Mouse (Mus musculus) liver, embryonic 15.5 days (tissue): ENCODE measurements at regions not wholly inside any gene's neighbourhood (a gene's known extent, or its start where the extent isn't known, plus 50 kb on each side); places are given as distances from the start of the nearest gene placed in this dataset.

Experiments
- ATAC-seq: fragments of 200-750 bp; cut with Nextera tagmentation; 2 replicates; pipeline ENCODE4 v1.8.0; 2017; ENCODE audit warnings: moderate number of reproducible peaks, mild to moderate bottlenecking, moderate library complexity; ENCODE audit not compliant: insufficient read depth
- H3K27ac ChIP-seq: fragments of 300-500 bp; sonication (generic); replicated peaks from 2 replicates; pipeline ENCODE4 v1.5.1; 2015; ENCODE audit warnings: mild to moderate bottlenecking, inconsistent platforms
- H3K27me3 ChIP-seq: fragments of 300-500 bp; sonication (generic); 2 replicates; pipeline ENCODE4 v1.6.1; 2015; ENCODE audit warnings: mild to moderate bottlenecking, inconsistent platforms
- H3K36me3 ChIP-seq: fragments of 300-500 bp; sonication (generic); replicated peaks from 2 replicates; pipeline ENCODE4 v1.6.1; 2015; ENCODE audit warnings: moderate library complexity, mild to moderate bottlenecking, inconsistent platforms
- H3K4me1 ChIP-seq: fragments of 300-500 bp; sonication (generic); replicated peaks from 2 replicates; pipeline ENCODE4 v1.6.1; 2015; ENCODE audit warnings: inconsistent platforms
- H3K4me2 ChIP-seq: fragments of 300-500 bp; sonication (generic); 2 replicates; pipeline ENCODE4 v1.6.1; 2015; ENCODE audit warnings: moderate library complexity, mild to moderate bottlenecking, inconsistent platforms
- H3K4me3 ChIP-seq: fragments of 300-500 bp; sonication (generic); replicated peaks from 2 replicates; pipeline ENCODE4 v1.5.1; 2015; ENCODE audit warnings: mild to moderate bottlenecking, inconsistent platforms
- H3K9ac ChIP-seq: fragments of 300-500 bp; sonication (generic); 2 replicates; pipeline ENCODE4 v1.6.1; 2015; ENCODE audit warnings: moderate library complexity, mild to moderate bottlenecking, inconsistent platforms
- H3K9me3 ChIP-seq: fragments of 300-500 bp; sonication (generic); replicated peaks from 2 replicates; pipeline ENCODE4 v1.6.1; 2016; ENCODE audit warnings: inconsistent platforms
- whole genome bisulfite sequencing: fragments of 180-500 bp; shearing (Covaris S2); methylation state at CpG from one replicate; pipeline ENCODE4 v1.1.7; 2015; ENCODE audit warnings: mixed read lengths; ENCODE audit not compliant: insufficient replicate concordance; 5-methylcytosine and 5-hydroxymethylcytosine counted together

DNA sequence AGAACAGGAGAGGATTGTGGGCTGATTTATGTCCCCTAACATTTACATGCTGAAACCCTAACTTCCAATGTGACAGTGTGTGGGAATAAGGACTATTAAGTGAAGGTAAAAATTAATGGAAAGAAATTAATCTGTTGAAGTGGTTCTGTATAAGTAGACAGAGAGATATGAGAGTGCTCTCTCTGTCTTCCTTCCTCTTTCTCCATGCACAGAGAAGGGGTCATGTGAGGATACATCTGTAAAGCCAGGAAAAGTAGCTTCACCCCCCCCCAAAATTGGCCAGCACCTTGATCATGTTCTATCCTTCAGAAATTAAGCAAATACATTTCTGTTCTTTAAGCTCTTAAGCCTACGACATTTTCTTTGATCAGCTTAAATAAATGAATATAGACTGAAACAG lies 268.6 kb upstream of the Ccdc54 start:
- Histone ChIP-seq H3K4me1 (no peaks in the 10 kb centered on the region), H3K9me3 (no peaks in the 10 kb centered on the region), H3K4me2 (no peak overlapping the region), H3K27me3 (no peaks in the 10 kb centered on the region), H3K36me3 (no peaks in the 10 kb centered on the region), H3K27ac (no peak overlapping the region), H3K9ac (no peak overlapping the region), H3K4me3 (no peak overlapping the region)
- no peak for ATAC-seq
- WGBS: 59% methylated on average over 1 of the region's 1 CpGs

DNA sequence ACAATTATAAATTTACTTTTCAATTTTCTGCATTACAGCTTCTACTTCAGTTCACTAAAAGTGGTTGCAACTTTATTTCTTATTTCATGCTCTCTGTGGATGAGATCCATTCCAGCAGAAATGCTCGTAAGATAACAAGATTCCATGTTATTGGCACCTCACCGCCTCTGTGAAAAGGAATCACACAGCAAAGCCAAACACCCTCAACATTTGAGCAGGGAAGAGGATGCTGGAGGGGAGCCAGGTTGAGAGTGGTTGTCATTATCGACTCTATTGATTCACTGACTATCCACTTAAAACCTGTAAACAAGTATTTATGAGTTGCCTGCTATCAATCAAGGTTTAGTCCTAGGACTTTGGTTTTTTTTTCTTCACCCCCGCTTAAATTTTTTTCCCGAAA lies 261.1 kb upstream of the Ccdc54 start:
- WGBS: 66% methylated on average over 5 of the region's 5 CpGs
- Histone ChIP-seq H3K4me2 (no peak overlapping the region), H3K9me3 (no peaks in the 10 kb centered on the region), H3K36me3 (no peaks in the 10 kb centered on the region), H3K27me3 (no peaks in the 10 kb centered on the region), H3K27ac (no peak overlapping the region), H3K9ac (no peak overlapping the region), H3K4me1 (no peaks in the 10 kb centered on the region), H3K4me3 (no peak overlapping the region)
- no peak for ATAC-seq

DNA sequence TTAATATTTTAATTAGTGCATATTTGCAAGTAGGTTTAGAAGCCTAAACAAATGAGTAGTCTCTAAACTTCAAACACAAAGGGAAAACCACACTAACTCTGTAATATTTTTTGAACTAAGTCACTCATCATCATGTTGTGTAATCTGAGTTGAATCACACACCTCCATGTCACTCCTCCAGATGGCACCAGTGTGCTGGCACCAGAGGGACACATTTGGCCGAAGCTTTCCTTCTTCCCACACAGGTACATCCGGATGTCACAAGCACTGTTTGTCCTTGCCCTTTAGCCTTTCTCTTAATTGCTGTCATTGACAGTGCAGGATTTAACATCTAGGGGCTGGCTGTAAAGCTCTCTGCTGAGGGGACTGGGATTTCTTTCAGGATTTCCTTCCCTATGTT lies 256.7 kb upstream of the Ccdc54 start:
- H3K4me1 ChIP-seq: no peaks in the 10 kb centered on the region
- WGBS: 36% methylated on average over 2 of the region's 2 CpGs
- no peak for ATAC-seq
- no peak overlapping the region for H3K27ac ChIP-seq
- no peak overlapping the region for H3K4me2 ChIP-seq
- no peak overlapping the region for H3K4me3 ChIP-seq
- no peak overlapping the region for H3K9ac ChIP-seq
- H3K36me3 ChIP-seq: no peaks in the 10 kb centered on the region
- no peaks in the 10 kb centered on the region for H3K27me3 ChIP-seq
- no peaks in the 10 kb centered on the region for H3K9me3 ChIP-seq

DNA sequence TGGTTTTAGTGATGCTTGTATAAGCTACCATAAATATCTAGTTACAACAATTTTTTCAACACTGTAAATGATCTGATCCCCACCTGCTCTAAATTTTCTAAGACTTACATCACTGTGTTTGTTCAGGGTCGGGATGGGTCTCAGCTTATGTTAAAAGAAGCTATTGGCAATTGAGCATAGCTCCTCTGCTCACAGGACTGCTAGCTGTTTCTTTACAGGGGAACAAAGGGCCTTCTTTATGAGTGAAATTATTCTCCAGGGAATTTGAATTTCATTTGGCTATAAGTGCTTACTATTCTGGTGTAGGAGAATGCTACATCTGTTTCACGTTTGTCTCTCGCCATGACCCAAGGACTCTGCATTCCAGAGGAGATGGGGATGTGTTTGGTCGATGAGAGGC lies 255.6 kb upstream of the Ccdc54 start:
- H3K36me3 ChIP-seq: no peaks in the 10 kb centered on the region
- H3K4me1 ChIP-seq: no peaks in the 10 kb centered on the region
- WGBS: 54% methylated on average over 4 of the region's 4 CpGs
- H3K9ac ChIP-seq: no peak overlapping the region
- no peaks in the 10 kb centered on the region for H3K9me3 ChIP-seq
- no peaks in the 10 kb centered on the region for H3K27me3 ChIP-seq
- H3K27ac ChIP-seq: no peak overlapping the region
- no peak overlapping the region for H3K4me3 ChIP-seq
- no peak for ATAC-seq
- H3K4me2 ChIP-seq: no peak overlapping the region

DNA sequence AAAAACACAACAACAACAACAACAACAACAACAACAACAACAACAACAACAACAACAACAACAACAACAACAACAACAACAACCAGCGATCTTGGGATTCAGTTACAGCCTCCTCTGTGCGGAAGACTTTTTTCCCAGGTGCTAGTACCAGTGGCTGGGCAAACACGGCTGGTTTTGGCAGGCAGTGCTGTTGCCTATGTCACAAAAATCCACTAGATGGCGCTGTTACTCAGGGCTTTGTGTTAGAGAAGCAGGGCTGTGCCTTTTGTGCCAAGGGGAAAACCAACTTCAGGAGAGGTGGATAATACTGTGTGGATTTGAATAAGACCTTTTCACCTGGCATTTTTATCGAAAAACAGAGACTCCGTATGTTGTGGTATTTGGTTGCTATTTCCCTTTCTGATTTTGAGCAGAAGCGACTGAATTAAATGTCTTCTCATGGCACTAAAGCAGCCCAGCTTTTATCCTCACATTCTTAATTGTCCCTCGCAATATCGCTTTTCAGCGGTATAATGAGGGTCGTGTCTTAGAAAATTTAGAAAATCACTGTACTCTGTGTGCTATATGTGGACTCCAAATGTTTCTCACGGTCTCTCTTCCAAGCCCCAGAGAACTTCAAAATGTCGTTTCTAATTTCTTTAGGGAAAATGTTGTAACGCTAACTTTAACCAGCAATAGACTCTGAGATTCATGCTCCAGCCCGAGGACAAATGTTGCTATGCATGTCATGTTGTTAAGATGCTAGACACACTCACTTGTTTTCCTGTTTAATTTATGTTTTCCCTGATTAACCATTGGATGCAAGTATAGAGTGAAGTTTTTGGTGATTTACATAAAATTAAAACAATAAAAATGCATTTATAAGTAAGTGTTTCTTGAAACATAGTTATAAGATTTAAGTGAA lies 251.0 kb upstream of the Ccdc54 start:
- no peak overlapping the region for H3K4me2 ChIP-seq
- H3K36me3 ChIP-seq: no peaks in the 10 kb centered on the region
- H3K27me3 ChIP-seq: no peaks in the 10 kb centered on the region
- no peaks in the 10 kb centered on the region for H3K4me1 ChIP-seq
- ATAC-seq: no peak
- H3K4me3 ChIP-seq: no peak overlapping the region
- no peak overlapping the region for H3K9ac ChIP-seq
- H3K27ac ChIP-seq: no peak overlapping the region
- 43% methylated on average over 15 of the region's 15 CpGs for WGBS
- no peaks in the 10 kb centered on the region for H3K9me3 ChIP-seq

DNA sequence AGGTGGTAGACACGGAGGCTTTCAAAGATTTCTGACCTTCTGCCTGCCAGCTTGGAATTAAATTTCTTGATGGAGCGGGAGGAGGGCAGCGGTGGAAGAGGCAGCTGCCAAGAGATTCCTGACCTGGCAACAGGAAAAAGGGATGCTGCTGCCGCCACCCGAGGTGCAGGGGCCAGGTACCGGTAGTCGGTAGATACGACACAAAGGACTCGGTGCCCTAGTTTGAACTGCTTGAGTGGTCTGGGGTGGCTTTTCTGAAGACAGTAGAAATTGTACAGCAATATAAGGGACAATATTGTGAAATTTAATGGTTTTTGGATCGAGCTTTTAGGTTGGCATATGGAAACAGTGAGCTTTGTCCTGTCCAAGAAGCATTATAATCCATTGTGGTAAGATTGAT lies 250.3 kb upstream of the Ccdc54 start:
- WGBS: 68% methylated on average over 10 of the region's 10 CpGs
- Histone ChIP-seq H3K36me3 (no peaks in the 10 kb centered on the region), H3K9ac (no peak overlapping the region), H3K4me1 (no peaks in the 10 kb centered on the region), H3K4me2 (no peak overlapping the region), H3K4me3 (no peak overlapping the region), H3K27ac (no peak overlapping the region), H3K27me3 (no peaks in the 10 kb centered on the region), H3K9me3 (no peaks in the 10 kb centered on the region)
- ATAC-seq: no peak

DNA sequence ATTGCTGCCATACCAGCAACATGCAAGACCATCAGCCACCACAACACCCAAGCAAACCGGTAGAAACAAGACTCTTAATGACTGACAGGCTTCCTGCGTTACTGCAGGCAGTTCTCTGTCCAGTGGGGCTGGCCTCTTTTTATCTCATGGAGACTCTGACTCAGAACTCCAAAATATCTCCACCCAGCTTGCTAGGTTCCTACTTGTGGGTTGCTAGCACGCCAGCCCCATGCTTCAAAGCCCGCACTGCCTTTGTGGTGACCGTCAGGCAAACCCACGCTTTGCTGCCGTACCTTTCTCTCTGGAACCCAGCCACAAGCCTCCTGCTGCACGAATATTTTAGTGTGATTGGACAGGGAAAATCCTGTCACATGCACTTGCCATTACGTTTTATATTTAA lies 248.7 kb upstream of the Ccdc54 start:
- 38% methylated on average over 9 of the region's 9 CpGs for WGBS
- no peaks in the 10 kb centered on the region for H3K36me3 ChIP-seq
- H3K4me2 ChIP-seq: no peak overlapping the region

DNA sequence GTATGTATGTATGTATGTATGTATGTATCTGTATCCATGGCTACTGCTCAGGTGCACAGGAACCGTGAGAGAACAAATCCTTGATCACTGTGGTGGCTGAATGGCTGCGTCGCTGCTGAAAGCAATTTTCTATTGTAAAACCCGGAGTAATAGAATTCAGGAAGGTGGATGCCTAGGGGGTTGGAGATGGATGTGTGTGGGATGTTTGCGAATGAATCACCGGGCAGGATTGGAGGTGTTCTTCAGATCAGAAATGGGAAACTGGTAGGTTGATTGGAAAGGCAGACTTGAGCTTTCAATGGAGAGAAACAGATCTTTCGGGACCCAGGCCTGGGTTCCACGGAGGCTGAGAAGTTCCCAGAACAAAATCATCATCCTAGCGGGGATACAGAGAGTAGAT lies 246.5 kb upstream of the Ccdc54 start:
- Histone ChIP-seq H3K36me3 (no peaks in the 10 kb centered on the region), H3K27ac (no peak overlapping the region), H3K9me3 (no peaks in the 10 kb centered on the region), H3K9ac (no peak overlapping the region), H3K4me3 (no peak overlapping the region), H3K27me3 (no peaks in the 10 kb centered on the region), H3K4me1 (no peaks in the 10 kb centered on the region), H3K4me2 (no peak overlapping the region)
- ATAC-seq: no peak
- WGBS: 73% methylated on average over 9 of the region's 9 CpGs

More for the DNA sequence above, 248.7 kb upstream of the Ccdc54 start:
- no peak for ATAC-seq
- H3K27me3 ChIP-seq: no peaks in the 10 kb centered on the region
- H3K27ac ChIP-seq: no peak overlapping the region
- no peak overlapping the region for H3K9ac ChIP-seq
- H3K9me3 ChIP-seq: no peaks in the 10 kb centered on the region
- H3K4me3 ChIP-seq: no peak overlapping the region
- H3K4me1 ChIP-seq: no peaks in the 10 kb centered on the region

DNA sequence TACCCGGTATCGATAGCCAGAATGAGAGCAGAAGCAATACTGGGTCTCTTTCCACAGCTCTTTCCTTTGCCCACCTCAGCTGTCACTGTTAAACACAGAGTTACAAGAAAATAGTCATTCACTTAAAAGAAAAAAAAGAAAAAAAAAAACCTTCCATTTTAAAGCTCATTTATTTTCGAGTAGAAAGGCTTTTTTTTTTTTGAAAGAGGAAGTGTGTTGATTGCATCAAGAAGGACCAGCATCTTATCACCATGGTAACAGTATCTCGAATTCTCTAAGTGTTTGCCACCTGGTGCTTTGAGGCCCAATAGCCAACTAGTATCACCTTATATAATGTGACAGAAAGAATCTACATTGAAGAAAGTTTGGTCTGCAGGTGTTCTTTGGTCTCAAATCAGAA lies 245.5 kb upstream of the Ccdc54 start:
- Histone ChIP-seq H3K9me3 (no peaks in the 10 kb centered on the region), H3K36me3 (no peaks in the 10 kb centered on the region), H3K9ac (no peak overlapping the region), H3K27me3 (no peaks in the 10 kb centered on the region), H3K4me2 (no peak overlapping the region), H3K27ac (no peak overlapping the region), H3K4me1 (no peaks in the 10 kb centered on the region), H3K4me3 (no peak overlapping the region)
- WGBS: 40% methylated on average over 4 of the region's 4 CpGs
- ATAC-seq: no peak

DNA sequence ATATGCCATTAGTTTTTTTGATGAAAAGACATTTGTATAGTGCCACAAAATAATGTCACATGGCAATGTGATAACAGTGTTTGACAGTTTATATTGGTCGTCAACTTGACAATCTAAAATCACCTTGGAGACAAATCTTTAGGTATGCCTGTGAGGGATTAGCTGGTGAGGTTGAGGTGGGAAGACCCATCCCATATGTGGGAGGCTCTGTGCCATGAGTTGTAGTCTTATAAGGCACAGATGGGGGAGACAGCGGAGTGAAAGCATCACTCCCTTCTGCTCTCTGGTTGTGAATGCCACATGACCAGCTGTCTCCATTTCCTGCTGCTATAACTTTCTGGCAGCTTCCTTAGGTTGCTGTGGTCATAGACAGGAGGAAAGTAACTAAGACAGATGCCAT lies 242.4 kb upstream of the Ccdc54 start:
- no peak overlapping the region for H3K4me3 ChIP-seq
- ATAC-seq: no peak

DNA sequence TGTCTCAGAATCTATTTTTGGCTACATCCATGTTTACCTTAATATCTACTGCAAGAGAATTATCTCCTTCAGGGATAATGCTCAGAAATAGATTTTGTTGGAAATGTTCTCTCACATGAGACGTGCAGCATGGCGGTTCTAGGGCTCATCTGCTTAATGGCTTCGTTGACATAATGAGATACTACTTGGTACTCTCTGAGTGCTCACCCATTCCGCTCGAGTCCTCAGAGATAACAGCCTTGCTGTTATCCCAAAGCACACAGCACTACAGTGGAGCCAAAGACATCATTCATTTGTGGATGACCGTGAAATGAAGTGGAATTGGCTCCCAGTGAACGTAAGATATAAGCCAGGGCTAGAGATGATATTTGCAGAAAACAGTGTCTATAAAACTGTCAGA lies 231.4 kb upstream of the Ccdc54 start:
- no peak overlapping the region for H3K4me3 ChIP-seq
- H3K4me1 ChIP-seq: no peaks in the 10 kb centered on the region
- no peak overlapping the region for H3K9ac ChIP-seq
- ATAC-seq: no peak
- 46% methylated on average over 7 of the region's 7 CpGs for WGBS
- no peaks in the 10 kb centered on the region for H3K36me3 ChIP-seq
- no peaks in the 10 kb centered on the region for H3K27me3 ChIP-seq
- no peak overlapping the region for H3K4me2 ChIP-seq
- no peak overlapping the region for H3K27ac ChIP-seq
- H3K9me3 ChIP-seq: no peaks in the 10 kb centered on the region

More for the DNA sequence above, 242.4 kb upstream of the Ccdc54 start:
- H3K4me1 ChIP-seq: no peaks in the 10 kb centered on the region
- H3K4me2 ChIP-seq: no peak overlapping the region
- 59% methylated on average over 2 of the region's 2 CpGs for WGBS
- no peak overlapping the region for H3K9ac ChIP-seq
- H3K27me3 ChIP-seq: no peaks in the 10 kb centered on the region
- no peak overlapping the region for H3K27ac ChIP-seq
- H3K36me3 ChIP-seq: no peaks in the 10 kb centered on the region
- H3K9me3 ChIP-seq: no peaks in the 10 kb centered on the region

DNA sequence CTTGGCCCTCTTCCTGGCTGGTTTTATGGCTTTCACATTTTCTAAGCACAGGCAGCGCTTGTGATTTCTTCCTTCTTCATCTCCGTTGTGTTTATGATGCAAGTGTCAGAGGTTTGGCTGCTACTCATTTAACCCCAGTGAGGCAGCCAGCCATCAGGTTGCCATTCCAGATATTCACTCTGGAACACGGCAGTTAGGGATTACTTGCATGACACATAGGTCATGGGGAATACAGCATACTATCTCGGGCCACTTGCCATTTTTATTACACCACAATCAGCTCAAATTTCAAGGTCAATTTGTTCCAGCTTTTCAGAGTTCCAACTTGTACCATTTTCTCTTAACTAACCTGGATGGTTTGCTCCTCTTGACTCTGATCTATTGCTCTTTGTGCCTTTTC lies 223.7 kb upstream of the Ccdc54 start:
- Histone ChIP-seq H3K9ac (no peak overlapping the region), H3K36me3 (no peaks in the 10 kb centered on the region), H3K27ac (no peak overlapping the region), H3K27me3 (no peaks in the 10 kb centered on the region), H3K4me2 (no peak overlapping the region), H3K4me1 (no peaks in the 10 kb centered on the region), H3K4me3 (no peak overlapping the region), H3K9me3 (no peaks in the 10 kb centered on the region)
- ATAC-seq: no peak
- WGBS: 45% methylated on average over 4 of the region's 4 CpGs
